Mouse (Mus musculus) cerebellum, adult 2 months (tissue): ENCODE results near the gene Sphkap. TPM values are rescaled to one million over a fixed set of nuclear protein-coding genes. Genes with fewer than 3 reads are reported as not detected.

Experiments used
- DNase-seq, 2 experiments: peaks; one replicate each; pipeline ENCODE4 v3.0.0; 2021
- H3K27ac ChIP-seq: fragments of 200-500 bp; 2 replicates; pipeline ENCODE4 v1.5.1; 2012; ENCODE audit warnings: low read length, control low read depth, inconsistent platforms; ENCODE audit not compliant: insufficient read depth
- H3K27me3 ChIP-seq: fragments of 200-500 bp; 2 replicates; pipeline ENCODE4 v1.6.1; 2012; ENCODE audit warnings: inconsistent platforms, mild to moderate bottlenecking, low read length, moderate library complexity; ENCODE audit not compliant: control insufficient read depth, insufficient read depth
- H3K4me1 ChIP-seq: fragments of 200-500 bp; 2 replicates; pipeline ENCODE4 v1.6.1; 2011; ENCODE audit warnings: low read length; ENCODE audit not compliant: control insufficient read depth, insufficient read depth
- H3K4me3 ChIP-seq: fragments of 200-500 bp; replicated peaks from 2 replicates; pipeline ENCODE3; 2011; ENCODE audit warnings: mild to moderate bottlenecking, low read depth, low read length, control low read depth; ENCODE audit not compliant: insufficient read depth
- CTCF ChIP-seq: fragments of 200-500 bp; IDR thresholded peaks from 2 replicates; pipeline ENCODE4 v1.5.1; 2011; ENCODE audit warnings: low read depth, mild to moderate bottlenecking, control low read depth, low read length, moderate library complexity, borderline replicate concordance; ENCODE audit not compliant: insufficient read depth
- POLR2A ChIP-seq: fragments of 200-500 bp; IDR thresholded peaks from 2 replicates; pipeline ENCODE4 v1.6.1; 2011; ENCODE audit warnings: low read length, control low read depth, borderline replicate concordance; ENCODE audit not compliant: insufficient read depth
- WGBS: fragments of 180-500 bp; shearing (Covaris S2); methylation state at CpG from one replicate; pipeline ENCODE4 v1.1.7; 2018; 5-methylcytosine and 5-hydroxymethylcytosine counted together
- polyA plus RNA-seq: library from polyadenylated mRNA; depleted of rRNA; stranded (reverse); fragments of >200 nt; gene quantifications from 2 replicates; pipeline ENCODE4 v1.2.3, GENCODE M21; 2012

Gene Sphkap
- polyA plus RNA-seq, 1 experiment: 177 TPM

- Histone ChIP-seq H3K4me1 (peaks cover 35% of the 10 kb centered on the region), H3K27ac (peak overlapping the region; percentile 44), H3K27me3 (no peaks in the 10 kb centered on the region), H3K4me3 (no peak overlapping the region)
- TF ChIP-seq CTCF: no peak
- TF ChIP-seq POLR2A: no peak
- DNase-seq: peak; percentile 81 to 93
- WGBS: 11% methylated on average over 11 of the region's 11 CpGs
Measured at GRCm38 (mm10) chr1:83277044-83277443, 131.0 kb downstream of the Sphkap start.

GRCm38 (mm10) chr1:83276637-83277036, 131.4 kb downstream of the Sphkap start:
- 14% methylated on average over 9 of the region's 9 CpGs for WGBS
- Histone ChIP-seq H3K4me3 (no peak overlapping the region), H3K27ac (peak overlapping the region; percentile 44), H3K27me3 (no peaks in the 10 kb centered on the region), H3K4me1 (peaks cover 35% of the 10 kb centered on the region)
- no peak for DNase-seq
- TF ChIP-seq POLR2A (no peak), CTCF (no peak)

DNA sequence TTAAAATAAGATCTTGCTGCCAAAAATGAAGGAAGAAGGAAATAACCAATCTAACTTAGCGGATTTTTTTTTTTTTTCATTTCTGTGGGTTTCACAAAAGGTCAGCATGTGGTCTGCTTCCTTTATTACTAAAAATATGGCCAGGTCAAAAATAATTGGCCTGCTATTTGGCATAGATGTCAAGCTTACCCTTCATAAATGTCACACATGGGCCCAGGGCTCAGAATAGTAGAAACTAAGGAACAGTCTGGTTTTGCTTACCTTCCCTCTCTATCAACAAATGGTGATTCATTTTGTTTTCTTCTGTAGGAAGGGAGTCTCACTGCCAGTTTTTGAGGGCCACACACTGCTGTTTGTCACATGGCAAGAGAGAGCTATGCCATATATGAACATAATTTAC, 156.3 kb downstream of the Sphkap start:
- Histone ChIP-seq H3K4me3 (no peak overlapping the region), H3K27ac (peak overlapping the region; percentile 87), H3K4me1 (peaks cover 21% of the 10 kb centered on the region), H3K27me3 (no peaks in the 10 kb centered on the region)
- peak in 1 of 2 experiments; percentile 76 for DNase-seq
- WGBS: 13% methylated on average over 1 of the region's 1 CpGs
- no peak for TF ChIP-seq POLR2A
- no peak for TF ChIP-seq CTCF

DNA sequence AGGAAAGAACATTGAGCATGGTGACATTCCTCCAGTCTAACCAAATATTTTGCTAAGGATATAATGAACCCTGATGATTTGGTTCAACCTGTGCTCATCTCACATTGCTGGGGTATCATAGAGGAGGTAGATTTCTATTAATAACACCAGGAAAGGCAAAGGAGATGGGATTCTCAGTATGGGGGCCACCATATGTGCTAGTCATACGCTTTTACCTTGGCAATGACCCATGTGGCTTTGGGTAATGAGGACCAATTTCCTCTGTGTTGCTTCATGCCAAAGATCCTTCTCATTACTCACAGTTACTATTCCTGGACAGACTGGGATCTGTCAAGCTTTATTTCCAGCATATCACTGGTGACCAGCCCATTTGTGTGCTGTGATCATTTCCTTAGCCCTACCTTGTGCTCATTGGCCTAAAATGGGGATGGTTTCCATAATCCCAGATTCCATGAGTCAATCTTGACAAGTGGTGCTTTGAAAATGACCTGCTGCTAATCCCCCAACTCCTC, 159.7 kb downstream of the Sphkap start:
- DNase-seq: peak; percentile 85 to 99
- 4% methylated on average over 1 of the region's 1 CpGs for WGBS
- Histone ChIP-seq H3K27ac (peak overlapping the region; percentile 78; the same call in 1 of the 2 replicates), H3K27me3 (no peaks in the 10 kb centered on the region), H3K4me1 (peaks cover 21% of the 10 kb centered on the region), H3K4me3 (no peak overlapping the region)
- no peak for TF ChIP-seq POLR2A
- TF ChIP-seq CTCF: no peak

GRCm38 (mm10) chr1:83227946-83228345, 180.1 kb downstream of the Sphkap start:
- peak in 1 of 2 experiments; percentile 66 for DNase-seq
- 15% methylated on average over 3 of the region's 3 CpGs for WGBS
- TF ChIP-seq CTCF (no peak), POLR2A (no peak)
- Histone ChIP-seq H3K27me3 (no peaks in the 10 kb centered on the region), H3K4me3 (no peak overlapping the region), H3K4me1 (peaks cover 14% of the 10 kb centered on the region; the same call in 1 of the 2 replicates), H3K27ac (no peak overlapping the region; the same call in 1 of the 2 replicates)

GRCm38 (mm10) chr1:83224423-83224960, 183.5 kb downstream of the Sphkap start:
- no peak for TF ChIP-seq CTCF
- no peak for TF ChIP-seq POLR2A
- H3K4me1 ChIP-seq: peaks cover 14% of the 10 kb centered on the region; the same call in 1 of the 2 replicates
- peak; percentile 73 to 95 for DNase-seq
- H3K4me3 ChIP-seq: no peak overlapping the region
- no peaks in the 10 kb centered on the region for H3K27me3 ChIP-seq
- H3K27ac ChIP-seq: peak overlapping the region; percentile 65; the same call in 1 of the 2 replicates

GRCm38 (mm10) chr1:83223072-83223471, 184.9 kb downstream of the Sphkap start:
- no peak overlapping the region for H3K4me3 ChIP-seq
- H3K27ac ChIP-seq: no peak overlapping the region
- TF ChIP-seq POLR2A: no peak
- peak; percentile 21; the same call in 1 of the 2 replicates for TF ChIP-seq CTCF
- H3K27me3 ChIP-seq: no peaks in the 10 kb centered on the region
- 33% methylated on average over 1 of the region's 1 CpGs for WGBS
- peaks cover 14% of the 10 kb centered on the region; the same call in 1 of the 2 replicates for H3K4me1 ChIP-seq
- DNase-seq: peak in 1 of 2 experiments; percentile 47

DNA sequence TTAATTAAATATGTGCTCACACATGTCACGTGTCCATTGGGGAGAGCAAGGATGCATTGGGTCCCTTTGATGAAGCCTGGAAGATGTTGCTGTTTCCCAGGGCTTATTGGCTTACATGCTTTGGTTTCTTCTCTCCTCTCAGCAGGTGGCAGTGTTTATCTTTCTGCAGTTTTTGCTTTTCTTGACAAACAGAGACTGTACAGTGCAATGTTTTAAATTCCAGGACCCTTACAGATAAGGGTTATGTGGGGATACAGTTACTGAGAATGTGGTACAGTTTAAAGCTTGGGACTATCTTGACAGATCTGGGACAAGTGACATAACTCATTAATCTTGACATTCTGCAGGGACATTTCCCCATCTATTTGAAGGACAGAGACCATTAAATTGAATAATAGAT, 189.7 kb downstream of the Sphkap start:
- Histone ChIP-seq H3K27ac (no peak overlapping the region), H3K4me1 (no peaks in the 10 kb centered on the region), H3K27me3 (no peaks in the 10 kb centered on the region), H3K4me3 (no peak overlapping the region)
- DNase-seq: peak in 1 of 2 experiments; percentile 53
- whole genome bisulfite sequencing: 21% methylated on average over 1 of the region's 1 CpGs
- TF ChIP-seq CTCF (no peak), POLR2A (no peak)
